Mouse (Mus musculus): ENCODE data around the gene Gm28036. TPM values are rescaled to one million over a fixed set of nuclear protein-coding genes. Genes with fewer than 3 reads are reported as not detected.

Gene Gm28036
- polyA plus RNA-seq, 1 experiment from 2014 or later = 10.4 TPM

DNA sequence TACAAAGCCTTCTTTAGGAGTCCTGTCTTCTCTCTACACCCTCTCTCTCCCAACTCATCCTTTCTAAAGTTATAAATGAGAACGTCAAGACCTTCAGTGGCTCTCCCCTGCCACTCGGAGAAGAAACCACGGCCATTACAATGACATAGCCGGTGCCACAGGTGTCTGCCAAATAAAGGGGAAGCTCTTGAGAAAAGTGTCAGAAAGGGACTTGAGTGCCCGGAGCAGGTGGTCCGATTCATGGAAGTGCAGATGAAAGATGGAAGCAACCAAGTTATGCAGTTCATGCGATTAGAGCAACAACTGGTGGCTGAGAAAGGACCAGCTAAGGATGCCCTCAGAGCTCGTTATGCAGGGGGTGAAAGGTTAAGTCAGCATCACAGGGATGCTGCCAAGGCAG is 84.0 kb downstream of the Gm28036 start:
- no peak overlapping the region for H3K4me2 ChIP-seq
- H3K36me3 ChIP-seq = no peaks in the 10 kb centered on the region
- H3K9ac ChIP-seq = no peak overlapping the region
- ATAC-seq (ENCODE audit: extremely low read depth, insufficient number of reproducible peaks, low FRiP score, low TSS enrichment) = no peak
- no peak overlapping the region for H3K4me3 ChIP-seq
- H3K27me3 ChIP-seq (replicated peaks) = peaks cover 28% of the 10 kb centered on the region
- no peaks in the 10 kb centered on the region; the same call in 1 of the 2 replicates for H3K4me1 ChIP-seq
- no peak overlapping the region for H3K27ac ChIP-seq (replicated peaks)
- WGBS = 80% methylated on average over 8 of the region's 8 CpGs
- H3K9me3 ChIP-seq = no peaks in the 10 kb centered on the region

DNA sequence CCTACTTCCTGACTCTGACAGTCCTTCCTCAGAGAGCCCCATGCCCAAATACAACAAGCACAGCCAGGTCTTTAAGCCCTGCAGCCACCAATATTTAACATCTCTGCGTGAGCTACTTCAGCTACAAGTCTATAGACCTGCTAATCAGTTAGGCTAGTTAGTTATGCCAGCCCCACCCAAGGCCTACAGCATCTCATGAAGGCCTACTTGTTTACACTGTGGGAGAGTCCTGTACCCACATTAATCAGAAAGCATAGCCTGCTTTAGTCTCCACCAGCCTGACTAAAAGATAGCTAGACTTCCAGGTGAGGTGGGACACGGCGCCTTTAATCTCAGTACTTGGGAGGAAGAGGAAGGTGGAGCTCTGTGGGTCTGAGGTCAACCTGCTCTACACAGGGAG is 87.5 kb downstream of the Gm28036 start:
- WGBS = 88% methylated on average over 3 of the region's 3 CpGs
- no peak for ATAC-seq (ENCODE audit: extremely low read depth, insufficient number of reproducible peaks, low FRiP score, low TSS enrichment)
- H3K4me3 ChIP-seq = no peak overlapping the region

DNA sequence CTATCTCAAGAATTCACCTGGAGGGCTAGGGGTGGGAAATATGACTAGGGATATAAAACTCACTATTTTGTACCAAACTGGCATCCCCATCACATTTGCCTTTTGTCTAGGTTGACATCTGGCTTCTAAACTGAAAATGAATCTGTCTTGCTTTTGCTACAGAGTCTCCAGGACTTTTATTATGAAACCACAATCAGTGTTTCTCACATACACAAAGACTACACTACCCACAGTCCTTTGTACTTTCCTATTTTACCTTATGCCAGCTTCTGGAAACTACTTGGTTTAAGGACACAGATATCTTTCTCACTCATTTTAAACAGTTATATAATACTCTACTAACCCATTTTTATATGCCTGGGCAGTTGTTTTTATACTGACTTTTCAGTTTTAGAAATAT is 101.4 kb downstream of the Gm28036 start:
- no peaks in the 10 kb centered on the region for H3K9me3 ChIP-seq

More for the DNA sequence above, 87.5 kb downstream of the Gm28036 start:
- no peaks in the 10 kb centered on the region for H3K4me1 ChIP-seq
- H3K27me3 ChIP-seq (replicated peaks) = 0 out of 2 replicates have a peak, but pooled peaks cover 9% of the 10 kb centered on the region
- no peak overlapping the region for H3K9ac ChIP-seq
- H3K4me2 ChIP-seq = no peak overlapping the region
- no peaks in the 10 kb centered on the region for H3K36me3 ChIP-seq
- H3K9me3 ChIP-seq = no peaks in the 10 kb centered on the region
- H3K27ac ChIP-seq (replicated peaks) = no peak overlapping the region

More for the DNA sequence above, 101.4 kb downstream of the Gm28036 start:
- no peak overlapping the region for H3K9ac ChIP-seq
- H3K4me2 ChIP-seq = no peak overlapping the region
- no peaks in the 10 kb centered on the region for H3K36me3 ChIP-seq
- no peak for ATAC-seq (ENCODE audit: extremely low read depth, insufficient number of reproducible peaks, low FRiP score, low TSS enrichment)
- H3K27me3 ChIP-seq (replicated peaks) = no peaks in the 10 kb centered on the region
- H3K4me3 ChIP-seq = no peak overlapping the region
- no peaks in the 10 kb centered on the region for H3K4me1 ChIP-seq
- H3K27ac ChIP-seq (replicated peaks) = no peak overlapping the region

Other genes with a start within 250 kb of the Gm28036 start
- 99.7 and 108 TPM in 2 replicates for gene Uqcc1, start 196.8 kb downstream of the Gm28036 start, polyA plus RNA-seq (2015; fragmentation: Nextera tagmentation; extraction: Ambion mirVana)
- not detected in 2 replicates for gene Gm15557, start 186.4 kb downstream of the Gm28036 start, polyA plus RNA-seq (2015; fragmentation: Nextera tagmentation; extraction: Ambion mirVana)
- gene Gdf5, start 181.7 kb downstream of the Gm28036 start, polyA plus RNA-seq (2015; fragmentation: Nextera tagmentation; extraction: Ambion mirVana) = 0.37 and 0.64 TPM in 2 replicates
- 9.4 and 9.6 TPM in 2 replicates for gene Cep250, start 170.6 kb downstream of the Gm28036 start, polyA plus RNA-seq (2015; fragmentation: Nextera tagmentation; extraction: Ambion mirVana)
- gene 6430550D23Rik, start 119.1 kb downstream of the Gm28036 start, polyA plus RNA-seq (2015; fragmentation: Nextera tagmentation; extraction: Ambion mirVana) = 0.85 and 1.0 TPM in 2 replicates
- 171 and 177 TPM in 2 replicates for gene Ergic3, start 119.0 kb downstream of the Gm28036 start, polyA plus RNA-seq (2015; fragmentation: Nextera tagmentation; extraction: Ambion mirVana)
- not detected in 2 replicates for gene Fer1l4, start 74.1 kb downstream of the Gm28036 start, polyA plus RNA-seq (2015; fragmentation: Nextera tagmentation; extraction: Ambion mirVana)
- gene Spag4, start 61.9 kb downstream of the Gm28036 start, polyA plus RNA-seq (2015; fragmentation: Nextera tagmentation; extraction: Ambion mirVana) = 2.1 and 2.3 TPM in 2 replicates
- gene Cpne1, start 15.1 kb downstream of the Gm28036 start, polyA plus RNA-seq (2015; fragmentation: Nextera tagmentation; extraction: Ambion mirVana) = 22.7 and 28.4 TPM in 2 replicates
- 18.3 and 20.4 TPM in 2 replicates for gene Rbm12, start 15.1 kb downstream of the Gm28036 start, polyA plus RNA-seq (2015; fragmentation: Nextera tagmentation; extraction: Ambion mirVana)
- gene Romo1, start 16.9 kb upstream of the Gm28036 start, polyA plus RNA-seq (2015; fragmentation: Nextera tagmentation; extraction: Ambion mirVana) = 382 and 427 TPM in 2 replicates
- 58.1 and 61.1 TPM in 2 replicates for gene Nfs1, start 17.1 kb upstream of the Gm28036 start, polyA plus RNA-seq (2015; fragmentation: Nextera tagmentation; extraction: Ambion mirVana)
- gene Rbm39, start 53.1 kb upstream of the Gm28036 start, polyA plus RNA-seq (2015; fragmentation: Nextera tagmentation; extraction: Ambion mirVana) = 360 and 386 TPM in 2 replicates
- 46.9 and 48.6 TPM in 2 replicates for gene Phf20, start 69.4 kb upstream of the Gm28036 start, polyA plus RNA-seq (2015; fragmentation: Nextera tagmentation; extraction: Ambion mirVana)
- 2.5 and 2.9 TPM in 2 replicates for gene Cnbd2, start 185.2 kb upstream of the Gm28036 start, polyA plus RNA-seq (2015; fragmentation: Nextera tagmentation; extraction: Ambion mirVana)
- gene Scand1, start 185.6 kb upstream of the Gm28036 start, polyA plus RNA-seq (2015; fragmentation: Nextera tagmentation; extraction: Ambion mirVana) = 47.0 and 53.3 TPM in 2 replicates

Data from heart, embryonic 13.5 days (tissue).